Mouse (Mus musculus): ENCODE results near the gene Polg. TPM values are rescaled to one million over a fixed set of nuclear protein-coding genes. Genes with fewer than 3 reads are reported as not detected.

The Polg gene
- polyA plus RNA-seq (2017; shearing (Covaris generic)): 148 TPM

DNA sequence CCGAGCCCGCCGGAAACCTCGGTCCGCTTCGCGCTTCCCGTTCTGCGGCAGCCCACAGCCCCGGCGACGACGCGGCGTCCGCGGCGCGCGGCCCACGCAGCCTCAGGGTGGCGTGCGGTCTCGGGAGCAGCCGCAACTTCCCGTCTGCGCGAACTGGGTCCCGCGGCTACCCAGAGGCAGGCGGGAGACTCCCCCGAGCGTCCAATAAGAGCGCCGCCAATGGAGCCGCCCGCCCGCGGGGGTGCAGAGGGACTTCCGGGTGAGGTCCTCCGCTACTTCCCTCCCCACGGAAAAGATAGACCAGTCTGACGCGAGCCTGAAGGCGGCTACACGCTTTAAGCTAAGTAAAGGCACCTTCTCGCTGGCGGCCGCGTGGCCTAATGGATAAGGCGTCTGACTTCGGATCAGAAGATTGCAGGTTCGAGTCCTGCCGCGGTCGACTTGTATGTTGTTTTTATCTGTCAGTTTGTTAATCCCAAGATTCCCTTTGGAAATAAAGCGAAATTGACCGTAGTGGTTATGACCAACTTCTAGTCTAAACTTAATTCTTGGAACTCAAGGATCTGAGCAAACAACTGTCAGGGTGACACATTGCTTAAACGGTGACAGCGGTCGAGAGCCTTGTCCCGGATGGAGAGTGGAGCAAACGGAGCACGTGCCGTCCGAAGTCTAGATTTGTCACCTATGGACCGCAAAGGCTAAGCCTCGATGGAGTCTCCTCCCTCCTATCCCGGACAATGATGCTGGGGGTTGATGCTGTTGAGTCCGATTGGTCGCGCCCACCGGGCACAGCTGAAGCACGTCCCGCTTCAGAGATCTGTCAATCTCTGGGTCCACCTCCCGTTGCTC, at the start of gene Polg:
TSS of gene Polg (minus strand) at position 310 of the 849 bp plus-strand sequence.

Other genes with a start within 250 kb of the Polg start
- 9.4 TPM for gene Abhd2, start 193.2 kb downstream of the Polg start, polyA plus RNA-seq (2017; shearing (Covaris generic))
- gene Rlbp1, start 79.3 kb downstream of the Polg start, polyA plus RNA-seq (2017; shearing (Covaris generic)): 0.19 TPM
- 8.2 TPM for gene Fanci, start 74.4 kb downstream of the Polg start, polyA plus RNA-seq (2017; shearing (Covaris generic))
- not detected for gene Rhcg, start 151.3 kb upstream of the Polg start, polyA plus RNA-seq (2017; shearing (Covaris generic))
- gene Ticrr, start 193.8 kb upstream of the Polg start, polyA plus RNA-seq (2017; shearing (Covaris generic)): 2.4 TPM
- 1.7 TPM for gene Kif7, start 249.4 kb upstream of the Polg start, polyA plus RNA-seq (2017; shearing (Covaris generic))